Mouse (Mus musculus) urinary bladder, postnatal 14 days (tissue): ENCODE results near the gene Myo1c.

ENCODE experiments used
- DNase-seq: peaks from one replicate; pipeline ENCODE4 v3.0.0; 2021; ENCODE audit warnings: low spot score

The Myo1c gene

DNA sequence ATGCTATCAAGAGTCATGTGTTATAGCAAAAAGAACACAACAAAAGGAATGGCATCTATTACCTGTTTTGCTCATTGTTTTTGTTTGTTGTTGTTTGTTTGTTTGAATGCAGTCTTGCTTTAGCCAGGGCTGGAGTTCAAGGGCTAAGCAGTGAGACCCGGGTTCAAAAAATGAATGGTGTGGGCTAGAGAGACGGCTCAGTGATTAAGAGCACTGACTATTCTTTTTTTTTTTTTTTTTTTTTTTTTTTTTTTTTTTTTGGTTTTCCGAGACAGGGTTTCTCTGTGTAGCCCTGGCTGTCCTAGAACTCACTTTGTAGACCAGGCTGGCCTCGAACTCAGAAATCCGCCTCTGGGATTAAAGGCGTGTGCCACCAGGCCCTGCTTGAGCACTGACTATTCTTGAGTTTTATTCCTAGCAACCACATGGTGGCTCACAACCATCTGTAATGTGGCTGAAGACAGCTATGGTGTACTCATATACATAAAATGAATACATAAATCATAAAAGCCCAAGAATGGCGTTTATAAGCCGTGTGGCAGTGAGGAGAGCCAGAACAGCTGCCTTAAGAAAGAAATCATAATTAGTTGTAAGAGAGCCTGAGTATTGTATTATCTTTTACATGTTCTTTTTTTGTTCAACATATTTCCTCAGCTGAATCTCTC, 66.5 kb downstream of the Myo1c start:
- DNase-seq, result no peak

DNA sequence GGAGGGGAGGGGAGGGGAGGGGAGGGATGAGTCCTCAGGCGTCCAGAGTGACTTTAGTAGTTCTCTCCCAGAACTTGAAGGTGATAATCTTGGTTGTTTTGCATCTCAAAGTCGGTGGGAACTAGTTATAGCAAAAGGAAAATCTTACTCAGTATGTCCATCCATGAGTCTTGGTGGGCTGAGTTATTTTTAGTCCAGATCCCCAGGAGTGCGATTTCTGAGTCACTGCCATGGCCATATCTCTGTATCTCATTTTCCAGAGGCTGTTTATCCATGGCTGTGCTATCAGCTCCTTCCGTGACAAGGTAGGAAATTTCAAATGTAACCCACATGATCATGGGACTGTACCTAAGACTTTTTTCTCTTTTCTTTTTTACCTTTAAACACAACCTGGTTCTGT, 72.0 kb downstream of the Myo1c start:
- no peak for DNase-seq
